Mouse (Mus musculus) erythroblast, embryonic 14.5 days (primary cell): ENCODE results near the gene Mettl22. TPM values are rescaled to one million over a fixed set of nuclear protein-coding genes. Genes with fewer than 3 reads are reported as not detected.

Experiments used
- H3K27me3 ChIP-seq: 2 replicates; pipeline ENCODE4 v1.6.1; 2012; ENCODE audit warnings: inconsistent platforms; ENCODE audit not compliant: control insufficient read depth
- H3K36me3 ChIP-seq: 2 replicates; pipeline ENCODE4 v1.6.1; 2012; ENCODE audit warnings: mild to moderate bottlenecking, inconsistent platforms; ENCODE audit not compliant: control insufficient read depth
- H3K4me1 ChIP-seq: 2 replicates; pipeline ENCODE4 v1.6.1; 2012; ENCODE audit warnings: inconsistent platforms; ENCODE audit not compliant: control insufficient read depth
- H3K4me3 ChIP-seq: replicated peaks from 2 replicates; pipeline ENCODE3; 2012; ENCODE audit warnings: moderate library complexity, mild to moderate bottlenecking, inconsistent platforms
- H3K9me3 ChIP-seq: 2 replicates; pipeline ENCODE4 v1.6.1; 2012; ENCODE audit warnings: low read length, inconsistent platforms, mixed read lengths; ENCODE audit not compliant: control insufficient read depth
- GATA1 ChIP-seq: IDR thresholded peaks from 2 replicates; pipeline ENCODE4 v1.6.1; 2012; ENCODE audit warnings: low read length, inconsistent platforms, mixed read lengths
- TAL1 ChIP-seq: IDR thresholded peaks from 3 replicates; pipeline ENCODE4 v1.6.1; 2012; ENCODE audit warnings: low read length, inconsistent platforms, mixed read lengths
- polyA plus RNA-seq: library from polyadenylated mRNA; stranded (reverse); fragments of >175 nt; gene quantifications from 2 replicates; pipeline ENCODE4 v1.2.3, GENCODE M21; 2012

Mettl22 gene
- polyA plus RNA-seq, 1 experiment = 1.4 TPM

GRCm38 (mm10) chr16:8535411-8535810 lies 64.8 kb downstream of the Mettl22 start:
- H3K36me3 ChIP-seq = no peaks in the 10 kb centered on the region; the same call in 1 of the 2 replicates
- TF ChIP-seq GATA1 (no peak), TAL1 (no peak)
- H3K9me3 ChIP-seq = no peaks in the 10 kb centered on the region
- H3K4me3 ChIP-seq = no peak overlapping the region
- H3K27me3 ChIP-seq = no peaks in the 10 kb centered on the region
- H3K4me1 ChIP-seq = no peaks in the 10 kb centered on the region

- TF ChIP-seq GATA1 (no peak), TAL1 (no peak)
- H3K4me3 ChIP-seq = no peak overlapping the region
- H3K4me1 ChIP-seq = no peaks in the 10 kb centered on the region
- H3K9me3 ChIP-seq = no peaks in the 10 kb centered on the region
- H3K36me3 ChIP-seq = no peaks in the 10 kb centered on the region
- no peaks in the 10 kb centered on the region for H3K27me3 ChIP-seq
Observed at GRCm38 (mm10) chr16:8539150-8539865, 68.7 kb downstream of the Mettl22 start.

Other genes starting within 250 kb of the Mettl22 start
- not detected in 2 replicates for gene Tmem114, start 45.7 kb upstream of the Mettl22 start, polyA plus RNA-seq
- 0.06 and 0.21 TPM in 2 replicates for gene Abat, start 42.6 kb downstream of the Mettl22 start, polyA plus RNA-seq
- gene Pmm2, start 166.9 kb downstream of the Mettl22 start, polyA plus RNA-seq = 1.6 and 2.7 TPM in 2 replicates
- gene Tmem186, start 166.9 kb downstream of the Mettl22 start, polyA plus RNA-seq = 0.31 and 0.35 TPM in 2 replicates
- 30.7 and 31.2 TPM in 2 replicates for gene Carhsp1, start 201.4 kb downstream of the Mettl22 start, polyA plus RNA-seq
- not detected in 2 replicates for gene Gm5767, start 210.0 kb downstream of the Mettl22 start, polyA plus RNA-seq